Mouse (Mus musculus) testis, adult 2 months (tissue): ENCODE results near the gene Zfp408.

ENCODE experiments used
- CTCF ChIP-seq: fragments of 200-500 bp; IDR thresholded peaks from 2 replicates; pipeline ENCODE4 v1.5.1; 2012; ENCODE audit warnings: low read depth, mild to moderate bottlenecking, inconsistent platforms, low read length, moderate library complexity; ENCODE audit not compliant: control insufficient read depth, insufficient read depth, insufficient replicate concordance
- POLR2A ChIP-seq: fragments of 200-500 bp; IDR thresholded peaks from 2 replicates; pipeline ENCODE4 v1.6.1; 2012; ENCODE audit warnings: low read depth, mild to moderate bottlenecking, inconsistent platforms, low read length, moderate library complexity; ENCODE audit not compliant: control insufficient read depth

- no peak for TF ChIP-seq CTCF
- TF ChIP-seq POLR2A: no peak
Measured at GRCm38 (mm10) chr2:91651458-91652258, 2.1 kb upstream of the Zfp408 start.
